Mouse (Mus musculus) kidney, postnatal 36 days (tissue): ENCODE data around the gene Serpina3j.
"Not testable (repeated sequence)": the region's sequence is repeated elsewhere in the genome, so short reads cannot be mapped to it uniquely, and the experiment has no call there.

ENCODE experiments used
- DNase-seq, 2 experiments: peaks; one replicate each; pipeline ENCODE4 v3.0.0; 2021 to 2022; ENCODE audit warnings: mixed read lengths in 2 of 2

The Serpina3j gene

GRCm38 (mm10) chr12:104314253-104314652 is at the start of gene Serpina3j:
Gene Serpina3j, plus strand, starts transcription at chr12:104314553.
- DNase-seq, result no peak

- no peak for DNase-seq
These were observed 48.0 kb upstream of the Serpina3j start for GRCm38 (mm10) chr12:104266374-104266773.

DNA sequence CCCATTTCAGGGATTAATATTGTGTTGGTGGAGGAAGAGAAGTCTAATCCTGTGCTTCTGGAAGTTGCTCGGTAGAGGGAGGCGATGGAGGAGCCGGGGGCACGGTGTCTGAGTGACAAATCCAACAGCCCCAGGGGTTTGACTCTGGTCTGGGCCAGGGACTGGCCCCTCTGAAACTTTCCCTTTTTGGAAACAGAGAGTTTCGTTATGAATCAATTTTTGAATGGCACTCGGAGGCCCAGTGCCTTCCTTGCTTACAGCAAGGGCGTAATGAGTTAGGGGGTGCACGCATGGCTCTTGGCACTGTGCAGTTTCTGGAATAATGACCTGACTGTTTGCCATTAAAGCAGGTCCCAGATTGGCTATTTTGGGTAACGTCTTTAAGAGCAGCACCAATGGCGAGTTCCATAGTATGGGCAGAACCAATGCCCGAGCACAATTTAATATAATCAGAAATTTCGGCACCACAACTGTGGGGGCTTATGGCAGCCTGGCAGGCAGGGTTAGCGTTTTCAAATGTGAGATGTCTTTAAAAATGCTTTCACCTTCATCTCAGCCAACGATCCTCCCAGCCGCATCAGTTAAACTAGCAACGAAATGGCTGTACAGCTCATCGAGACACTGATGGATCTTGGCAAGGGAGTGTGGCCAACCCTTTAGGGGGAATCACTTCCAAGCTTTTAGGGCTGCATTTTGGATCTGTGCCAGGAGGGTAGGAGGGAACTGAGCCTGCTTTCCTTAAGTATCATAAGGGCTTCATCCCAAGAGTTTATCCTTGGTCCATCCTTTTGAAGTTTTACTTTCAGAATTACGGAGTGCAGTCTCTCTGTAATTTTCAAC is 35.9 kb upstream of the Serpina3j start:
- DNase-seq, result no peak

GRCm38 (mm10) chr12:104279056-104279435 is 35.3 kb upstream of the Serpina3j start:
- no peak for DNase-seq

DNA sequence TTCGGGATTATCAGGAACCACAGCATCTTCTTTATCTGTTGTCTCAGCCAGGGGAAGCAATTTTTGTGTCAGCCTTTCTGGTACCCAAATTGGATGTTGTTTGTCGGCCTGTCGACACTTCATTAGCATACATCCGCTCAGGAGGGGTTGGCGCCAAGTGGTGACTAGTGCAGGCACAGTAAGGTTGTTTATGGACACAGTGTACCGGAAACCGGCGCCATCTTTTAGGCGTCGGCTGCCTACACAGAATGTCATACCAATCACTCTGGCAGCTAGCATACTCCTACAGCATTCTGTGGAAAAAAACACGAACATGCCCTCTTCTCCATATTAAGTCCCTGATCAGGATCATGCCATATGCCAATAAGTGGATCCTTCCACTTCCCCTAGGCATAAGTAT is 31.0 kb upstream of the Serpina3j start:
- DNase-seq, result no peak

- no peak for DNase-seq
These were observed 26.0 kb upstream of the Serpina3j start for GRCm38 (mm10) chr12:104288336-104288735.

DNA sequence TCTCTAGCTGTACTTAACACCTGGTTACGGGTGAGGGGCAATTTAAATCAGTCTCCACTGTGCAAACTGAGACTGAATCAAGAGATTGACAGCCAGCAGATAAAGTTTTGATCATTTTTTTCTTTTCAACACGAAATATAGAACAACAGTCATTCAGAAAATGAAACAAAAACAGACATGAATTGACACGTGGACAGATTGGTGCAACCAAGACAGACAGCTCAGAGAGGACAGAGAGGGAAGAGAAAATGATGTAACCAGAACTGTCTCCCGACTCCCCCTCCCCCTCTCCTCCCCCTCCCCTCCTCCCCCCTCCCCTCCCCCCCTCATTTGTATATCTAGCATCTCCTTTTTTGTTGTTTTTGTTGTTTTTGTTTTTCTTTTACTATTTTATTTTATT is 24.5 kb upstream of the Serpina3j start:
- DNase-seq, result no peak

- no peak for DNase-seq
These were observed 20.4 kb upstream of the Serpina3j start for GRCm38 (mm10) chr12:104293963-104294362.

DNA sequence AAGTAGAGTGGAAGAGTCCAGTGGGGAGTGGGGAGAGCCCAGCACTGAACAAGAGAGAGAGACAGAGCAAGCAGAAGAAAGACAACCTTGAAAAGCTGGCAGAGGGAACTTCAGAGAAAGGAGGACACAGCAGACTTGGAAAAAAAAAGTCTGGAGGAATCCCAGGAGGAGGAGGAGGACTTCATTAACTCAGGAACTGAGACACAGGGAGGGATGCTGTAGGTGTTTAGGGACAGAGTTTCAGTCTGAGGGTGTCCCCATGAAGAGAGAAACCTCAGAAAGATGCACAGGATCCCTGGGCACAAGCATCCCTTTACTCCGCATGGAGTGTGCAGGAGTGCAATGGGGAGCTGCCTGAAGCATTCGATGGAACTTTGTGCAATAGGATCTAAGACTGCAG is 16.3 kb upstream of the Serpina3j start:
- DNase-seq, result no peak

DNA sequence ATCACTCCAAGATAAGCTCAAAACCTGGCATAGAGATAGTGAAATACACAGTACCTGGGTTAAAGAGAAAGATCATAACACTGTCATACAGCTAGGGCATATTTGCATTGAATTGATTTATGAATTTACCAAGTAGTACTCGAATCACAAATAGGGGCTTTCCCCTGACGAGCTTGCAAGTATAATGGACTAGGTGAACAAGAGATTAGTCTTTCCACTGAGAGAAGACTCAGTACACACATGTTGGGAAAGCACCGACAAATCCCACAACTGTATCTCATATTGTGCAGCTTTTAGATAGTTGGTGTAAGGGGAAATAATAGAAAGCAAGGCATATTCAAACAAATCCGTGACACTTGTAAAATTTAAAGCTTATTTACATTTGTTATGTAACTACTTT is 8.4 kb upstream of the Serpina3j start:
- no peak for DNase-seq

GRCm38 (mm10) chr12:104322454-104322853 is 8.1 kb downstream of the Serpina3j start:
- DNase-seq, result no peak

GRCm38 (mm10) chr12:104331701-104332100 is 17.3 kb downstream of the Serpina3j start:
- DNase-seq, result no peak

GRCm38 (mm10) chr12:104336873-104337272 is 22.5 kb downstream of the Serpina3j start:
- DNase-seq, result peak; percentile 4 to 18

DNA sequence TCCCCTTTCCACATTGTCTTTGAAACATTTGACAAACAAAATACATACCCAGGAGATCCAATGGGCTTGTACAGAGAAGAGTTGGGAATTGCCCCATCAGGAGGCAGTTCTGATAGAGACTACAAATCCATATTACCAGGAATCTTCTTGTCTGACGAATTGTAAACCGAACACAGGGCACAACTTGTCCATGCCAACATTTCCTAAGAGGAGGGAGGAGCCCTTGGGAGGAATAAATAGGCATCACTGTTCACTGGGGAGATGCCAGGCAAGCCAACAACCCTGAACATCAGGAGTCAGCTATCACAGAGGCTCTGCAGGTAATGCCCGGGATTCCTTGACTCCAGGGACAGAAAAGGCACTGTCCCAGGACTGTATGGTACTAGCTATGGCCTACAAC is 23.9 kb downstream of the Serpina3j start, which contains the start of the genes Serpina3k and Serpina3m:
Gene Serpina3k, plus strand, starts transcription at position 261 of the 400 bp plus-strand sequence.
Gene Serpina3m, plus strand, starts transcription at position 261 of the 400 bp plus-strand sequence.
- DNase-seq, result not testable (repeated sequence)

DNA sequence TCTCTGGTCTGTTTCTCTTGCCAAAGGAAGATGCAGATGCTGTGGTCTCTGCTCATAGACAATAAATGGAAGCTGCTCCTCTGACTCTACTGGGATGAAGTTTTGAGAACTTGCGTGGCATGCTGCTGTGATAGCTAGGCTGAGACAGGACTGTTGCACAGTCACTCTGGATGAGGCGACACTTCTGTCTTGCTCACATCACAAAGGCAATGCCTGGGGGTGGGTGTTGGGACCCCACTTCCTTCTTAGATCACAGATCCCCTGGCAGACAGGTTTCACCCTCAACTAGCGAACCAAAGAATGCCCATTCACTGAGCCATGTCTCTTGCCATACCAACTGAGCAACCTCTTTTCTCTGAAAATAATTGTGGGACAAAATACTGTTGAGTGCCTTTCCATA is 24.4 kb downstream of the Serpina3j start:
- no peak for DNase-seq

GRCm38 (mm10) chr12:104342489-104342888 is 28.1 kb downstream of the Serpina3j start:
- not testable (repeated sequence) for DNase-seq

DNA sequence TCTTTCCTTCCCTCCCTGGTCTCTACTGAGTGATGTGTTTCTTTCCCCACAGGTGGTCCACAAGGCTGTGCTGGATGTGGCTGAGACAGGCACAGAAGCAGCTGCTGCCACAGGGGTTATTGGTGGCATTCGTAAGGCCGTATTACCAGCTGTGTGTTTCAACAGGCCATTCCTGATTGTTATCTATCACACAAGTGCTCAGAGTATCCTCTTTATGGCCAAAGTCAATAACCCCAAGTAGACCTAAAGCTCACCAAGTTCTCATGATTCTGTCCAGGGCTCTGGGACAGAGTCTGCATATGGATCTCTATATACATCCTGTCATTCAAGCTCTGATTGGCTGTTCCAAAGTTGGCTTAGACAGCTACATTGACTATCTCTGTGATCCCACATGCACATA is 30.8 kb downstream of the Serpina3j start:
- no peak for DNase-seq

- no peak for DNase-seq
These were observed 31.4 kb downstream of the Serpina3j start for GRCm38 (mm10) chr12:104345707-104346106.

DNA sequence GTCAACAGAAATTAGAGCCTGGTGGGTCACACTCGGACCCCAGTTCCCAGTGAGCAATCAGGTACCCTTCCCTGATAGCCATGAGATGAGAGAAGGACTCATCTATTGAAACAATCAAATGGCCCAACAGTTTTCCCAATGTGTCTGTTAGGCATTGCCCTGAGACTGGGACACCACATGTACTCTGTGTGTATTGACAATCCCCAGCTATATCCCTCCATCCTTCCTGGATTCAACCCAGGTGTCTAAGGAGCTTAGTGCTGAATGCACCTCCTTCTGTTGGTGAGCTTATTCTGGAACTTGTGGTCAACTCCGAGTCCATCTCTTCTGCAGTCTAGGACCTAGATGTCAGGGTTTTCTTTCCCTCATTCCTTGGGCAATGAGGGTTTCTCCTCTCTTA is 32.7 kb downstream of the Serpina3j start:
- DNase-seq, result no peak

DNA sequence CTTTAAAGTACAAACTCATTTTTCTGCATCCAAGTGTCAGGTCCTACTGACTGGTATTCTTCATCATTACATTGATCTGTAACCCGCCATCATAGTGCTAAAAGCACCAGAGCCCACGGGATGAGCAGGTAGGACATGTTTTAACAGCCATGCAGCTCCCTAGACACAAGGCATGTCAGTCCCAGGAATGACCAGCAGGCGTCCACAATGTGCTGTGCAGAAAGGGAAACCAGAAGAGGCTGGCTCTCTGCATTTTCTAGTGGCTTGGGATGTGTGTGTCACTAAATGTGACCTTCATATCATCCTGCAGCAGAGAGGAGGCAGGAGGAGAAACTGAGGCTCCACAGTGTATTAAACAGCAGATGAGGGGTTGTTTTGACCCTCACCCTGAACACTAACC is 37.5 kb downstream of the Serpina3j start:
- peak; percentile 42 to 85 for DNase-seq

- no peak for DNase-seq
These were observed 41.7 kb downstream of the Serpina3j start for GRCm38 (mm10) chr12:104356006-104356405.

DNA sequence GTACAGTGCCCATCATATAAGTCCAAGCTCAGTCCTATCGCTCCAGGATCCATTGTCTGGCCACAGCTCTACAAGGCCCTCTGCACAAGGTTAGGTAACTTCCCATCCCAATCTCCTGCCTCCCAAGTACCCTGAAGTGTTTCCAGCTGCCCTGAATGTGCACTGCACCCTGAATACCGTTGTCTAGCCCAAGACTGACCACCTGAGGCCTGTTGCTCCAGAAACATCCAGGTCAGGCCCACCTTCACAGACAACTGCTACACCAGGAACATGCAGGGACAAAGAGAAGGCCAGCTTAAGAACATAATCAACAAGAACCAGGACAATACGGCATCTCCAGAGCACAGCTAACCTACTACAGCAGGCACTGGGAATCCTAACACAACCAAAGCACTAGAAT is 55.6 kb downstream of the Serpina3j start:
- DNase-seq, result no peak
